7 mouse cellular contexts compared by ENCODE assay signal in genomic region chr10:127619941-127620405, GRCm38 (mm10). TPM values are rescaled to one million over a fixed set of nuclear protein-coding genes. Genes with fewer than 3 reads are reported as not detected.
A peak's percentile ranks its signal among the peaks of the same experiment; 100 is the strongest.
DNase-seq lines count a peak whose midpoint lies in the region; ATAC-seq and TF ChIP-seq lines count a peak whose summit lies in the region.

No protein-coding gene starts in this region.

- WGBS in embryonic facial prominence, embryonic 10.5 days: 1% methylated on average over 12 of the region's 12 CpGs
- 1% methylated on average over 12 of the region's 12 CpGs for WGBS in hindbrain, embryonic 11.5 days
- WGBS in liver, embryonic 16.5 days (ENCODE audit: insufficient replicate concordance): 17% methylated on average over 12 of the region's 12 CpGs
- 6% methylated on average over 12 of the region's 12 CpGs for WGBS in stomach, postnatal 0 days

- no peak for TF ChIP-seq CTCF in stomach, postnatal 0 days (IDR thresholded peaks at IDR 0.05; ENCODE audit: low read depth)

- H3K4me1 ChIP-seq in megakaryocyte, embryonic 14.5 days: peaks cover 34% of the 10 kb centered on the region
- peaks cover 70% of the 10 kb centered on the region for H3K4me1 ChIP-seq in embryonic facial prominence, embryonic 10.5 days
- H3K4me1 ChIP-seq in hindbrain, embryonic 11.5 days (replicated peaks; ENCODE audit: control insufficient read depth, insufficient read depth, low read length): peaks cover 8% of the 10 kb centered on the region
- H3K4me1 ChIP-seq in liver, embryonic 16.5 days (ENCODE audit: control insufficient read depth, low read depth, low read length): peaks cover 18% of the 10 kb centered on the region
- peaks cover 29% of the 10 kb centered on the region for H3K4me1 ChIP-seq in stomach, postnatal 0 days (replicated peaks; ENCODE audit: control insufficient read depth, insufficient read depth)

- peak; percentile 69 for DNase-seq in embryonic facial prominence, embryonic 10.5 days (ENCODE audit: low spot score)
- DNase-seq in hindbrain, embryonic 11.5 days (ENCODE audit: low spot score): peak; percentile 61
- peak; percentile 53 for DNase-seq in stomach, postnatal 0 days (ENCODE audit: low spot score)
- DNase-seq in layer of hippocampus, adult 9-11 months: no peak

- no peak for TF ChIP-seq EP300 in stomach, postnatal 0 days (optimal IDR thresholded peaks at IDR 0.05)

- H3K9ac ChIP-seq in hindbrain, embryonic 11.5 days (ENCODE audit: low read depth, low read length): peak overlapping the region; percentile 86
- peak overlapping the region; percentile 59 for H3K9ac ChIP-seq in liver, embryonic 16.5 days (ENCODE audit: low read depth, low read length)
- peak overlapping the region; percentile 82 for H3K9ac ChIP-seq in stomach, postnatal 0 days (ENCODE audit: low read length)

- peak overlapping the region; percentile 96 for H3K27ac ChIP-seq in embryonic facial prominence, embryonic 10.5 days (replicated peaks)
- H3K27ac ChIP-seq in hindbrain, embryonic 11.5 days (ENCODE audit: low read depth, low read length): peak overlapping the region; percentile 88
- peak overlapping the region; percentile 78 for H3K27ac ChIP-seq in liver, embryonic 16.5 days (ENCODE audit: low read length)
- peak overlapping the region; percentile 91 for H3K27ac ChIP-seq in stomach, postnatal 0 days (replicated peaks)

- ATAC-seq in megakaryocyte, adult 5-6 weeks (ENCODE audit: poor library complexity, severe bottlenecking): no peak
- peak; percentile 5 for ATAC-seq in hindbrain, embryonic 11.5 days (ENCODE audit: low FRiP score)
- no peak for ATAC-seq in liver, embryonic 16.5 days (ENCODE audit: low read depth)
- ATAC-seq in stomach, postnatal 0 days (ENCODE audit: low FRiP score, low TSS enrichment): no peak

- H3K4me3 ChIP-seq in megakaryocyte, embryonic 14.5 days (replicated peaks): peak overlapping the region; percentile 82
- peak overlapping the region; percentile 91 for H3K4me3 ChIP-seq in embryonic facial prominence, embryonic 10.5 days
- H3K4me3 ChIP-seq in hindbrain, embryonic 11.5 days (ENCODE audit: low read depth, low read length): peak overlapping the region; percentile 69
- H3K4me3 ChIP-seq in liver, embryonic 16.5 days (ENCODE audit: low read depth, low read length): peak overlapping the region; percentile 63
- H3K4me3 ChIP-seq in stomach, postnatal 0 days (ENCODE audit: low read depth, low read length): peak overlapping the region; percentile 71

- peak overlapping the region; percentile 85 for H3K4me2 ChIP-seq in hindbrain, embryonic 11.5 days (replicated peaks; ENCODE audit: low read depth, low read length)
- peak overlapping the region; percentile 74 for H3K4me2 ChIP-seq in liver, embryonic 16.5 days (ENCODE audit: low read depth, low read length)
- H3K4me2 ChIP-seq in stomach, postnatal 0 days (replicated peaks; ENCODE audit: low read depth): peak overlapping the region; percentile 97

- H3K27me3 ChIP-seq in megakaryocyte, embryonic 14.5 days (replicated peaks): peaks cover 77% of the 10 kb centered on the region
- no peaks in the 10 kb centered on the region for H3K27me3 ChIP-seq in embryonic facial prominence, embryonic 10.5 days (replicated peaks; ENCODE audit: low read depth, poor library complexity, severe bottlenecking)
- no peaks in the 10 kb centered on the region for H3K27me3 ChIP-seq in hindbrain, embryonic 11.5 days (ENCODE audit: control insufficient read depth, insufficient read depth, low read length)
- H3K27me3 ChIP-seq in liver, embryonic 16.5 days (ENCODE audit: control insufficient read depth, insufficient read depth, low read depth, low read length): peaks cover 36% of the 10 kb centered on the region
- H3K27me3 ChIP-seq in stomach, postnatal 0 days (ENCODE audit: control insufficient read depth, insufficient read depth, low read length): no peaks in the 10 kb centered on the region

- 0 out of 2 replicates have a peak, but pooled peaks cover 3% of the 10 kb centered on the region for H3K9me3 ChIP-seq in megakaryocyte, embryonic 14.5 days
- H3K9me3 ChIP-seq in embryonic facial prominence, embryonic 10.5 days: no peaks in the 10 kb centered on the region
- no peaks in the 10 kb centered on the region for H3K9me3 ChIP-seq in hindbrain, embryonic 11.5 days (ENCODE audit: control insufficient read depth, low read length)
- H3K9me3 ChIP-seq in liver, embryonic 16.5 days (replicated peaks; ENCODE audit: control insufficient read depth, low read length): no peaks in the 10 kb centered on the region
- H3K9me3 ChIP-seq in stomach, postnatal 0 days (ENCODE audit: control insufficient read depth, low read length): no peaks in the 10 kb centered on the region

- no peaks in the 10 kb centered on the region for H3K36me3 ChIP-seq in megakaryocyte, embryonic 14.5 days (replicated peaks; ENCODE audit: low read length)
- peaks cover 4% of the 10 kb centered on the region; the same call in 1 of the 2 replicates for H3K36me3 ChIP-seq in embryonic facial prominence, embryonic 10.5 days (replicated peaks)
- no peaks in the 10 kb centered on the region for H3K36me3 ChIP-seq in hindbrain, embryonic 11.5 days (ENCODE audit: control insufficient read depth, insufficient read depth, low read length)
- H3K36me3 ChIP-seq in liver, embryonic 16.5 days (ENCODE audit: control insufficient read depth, insufficient read depth): no peaks in the 10 kb centered on the region
- H3K36me3 ChIP-seq in stomach, postnatal 0 days (ENCODE audit: control insufficient read depth, insufficient read depth, low read length): no peaks in the 10 kb centered on the region

RNA-seq across cellular contexts. Expression of gene Lrp1, which starts 1.0 kb away (rescaled TPM):
- 10.2 and 208 TPM in 2 replicates for polyA plus RNA-seq in megakaryocyte, embryonic 14.5 days (2012; ENCODE audit: insufficient read depth, low replicate concordance)
- 85.5 and 104 TPM in 2 replicates for total RNA-seq in megakaryocyte, adult 5-6 weeks (2015)
- 62.4 and 72.2 TPM in 2 replicates for total RNA-seq in megakaryocyte, adult 5-6 weeks (2017)
- 66.6 and 70.6 TPM in 2 replicates for polyA plus RNA-seq in embryonic facial prominence, embryonic 10.5 days (2016; fragmentation: Nextera tagmentation; extraction: Ambion mirVana)
- polyA plus RNA-seq in hindbrain, embryonic 11.5 days (2014; fragmentation: Nextera tagmentation; extraction: Ambion mirVana): 66.3 and 67.1 TPM in 2 replicates
- 31.9 and 36.3 TPM in 2 replicates for polyA plus RNA-seq in liver, embryonic 16.5 days (2015; fragmentation: Nextera tagmentation; extraction: Ambion mirVana)
- polyA plus RNA-seq in stomach, postnatal 0 days (2015; fragmentation: Nextera tagmentation; extraction: Ambion mirVana): 32.7 and 37.4 TPM in 2 replicates

RNA-seq across cellular contexts. Expression of gene Stat6, which starts 22.8 kb away (rescaled TPM):
- 33.8 and 70.6 TPM in 2 replicates for polyA plus RNA-seq in megakaryocyte, embryonic 14.5 days (2012; ENCODE audit: insufficient read depth, low replicate concordance)
- 82.5 and 89.6 TPM in 2 replicates for total RNA-seq in megakaryocyte, adult 5-6 weeks (2015)
- total RNA-seq in megakaryocyte, adult 5-6 weeks (2017): 120 and 128 TPM in 2 replicates
- polyA plus RNA-seq in embryonic facial prominence, embryonic 10.5 days (2016; fragmentation: Nextera tagmentation; extraction: Ambion mirVana): 10.4 and 11.5 TPM in 2 replicates
- 6.0 and 6.9 TPM in 2 replicates for polyA plus RNA-seq in hindbrain, embryonic 11.5 days (2014; fragmentation: Nextera tagmentation; extraction: Ambion mirVana)
- 14.8 and 17.7 TPM in 2 replicates for polyA plus RNA-seq in liver, embryonic 16.5 days (2015; fragmentation: Nextera tagmentation; extraction: Ambion mirVana)
- polyA plus RNA-seq in stomach, postnatal 0 days (2015; fragmentation: Nextera tagmentation; extraction: Ambion mirVana): 31.4 and 34.6 TPM in 2 replicates

RNA-seq across cellular contexts. Expression of gene Nemp1, which starts 46.7 kb away (rescaled TPM):
- 1.5 TPM in 1 of 2 replicates, not detected in the other for polyA plus RNA-seq in megakaryocyte, embryonic 14.5 days (2012; ENCODE audit: insufficient read depth, low replicate concordance)
- total RNA-seq in megakaryocyte, adult 5-6 weeks (2015): 15.2 and 18.4 TPM in 2 replicates
- total RNA-seq in megakaryocyte, adult 5-6 weeks (2017): 17.0 and 17.5 TPM in 2 replicates
- polyA plus RNA-seq in embryonic facial prominence, embryonic 10.5 days (2016; fragmentation: Nextera tagmentation; extraction: Ambion mirVana): 10.0 and 10.7 TPM in 2 replicates
- 8.6 and 9.3 TPM in 2 replicates for polyA plus RNA-seq in hindbrain, embryonic 11.5 days (2014; fragmentation: Nextera tagmentation; extraction: Ambion mirVana)
- 6.7 and 7.1 TPM in 2 replicates for polyA plus RNA-seq in liver, embryonic 16.5 days (2015; fragmentation: Nextera tagmentation; extraction: Ambion mirVana)
- 4.1 and 4.5 TPM in 2 replicates for polyA plus RNA-seq in stomach, postnatal 0 days (2015; fragmentation: Nextera tagmentation; extraction: Ambion mirVana)

RNA-seq across cellular contexts. Expression of gene Nab2, which starts 48.4 kb away (rescaled TPM):
- 19.1 and 21.3 TPM in 2 replicates for polyA plus RNA-seq in megakaryocyte, embryonic 14.5 days (2012; ENCODE audit: insufficient read depth, low replicate concordance)
- 2.0 and 2.6 TPM in 2 replicates for total RNA-seq in megakaryocyte, adult 5-6 weeks (2015)
- 2.3 and 2.4 TPM in 2 replicates for total RNA-seq in megakaryocyte, adult 5-6 weeks (2017)
- polyA plus RNA-seq in embryonic facial prominence, embryonic 10.5 days (2016; fragmentation: Nextera tagmentation; extraction: Ambion mirVana): 11.6 and 12.1 TPM in 2 replicates
- 4.3 and 4.9 TPM in 2 replicates for polyA plus RNA-seq in hindbrain, embryonic 11.5 days (2014; fragmentation: Nextera tagmentation; extraction: Ambion mirVana)
- polyA plus RNA-seq in liver, embryonic 16.5 days (2015; fragmentation: Nextera tagmentation; extraction: Ambion mirVana): 3.0 and 3.9 TPM in 2 replicates
- polyA plus RNA-seq in stomach, postnatal 0 days (2015; fragmentation: Nextera tagmentation; extraction: Ambion mirVana): 6.8 and 8.9 TPM in 2 replicates
